Mouse (Mus musculus) spleen, postnatal 4 days (tissue): ENCODE results near the gene Abcb9.

Source experiments
- DNase-seq, 2 experiments: peaks; one replicate each; pipeline ENCODE4 v3.0.0; 2022; ENCODE audit warnings: low spot score in 2 of 2

Gene Abcb9

DNA sequence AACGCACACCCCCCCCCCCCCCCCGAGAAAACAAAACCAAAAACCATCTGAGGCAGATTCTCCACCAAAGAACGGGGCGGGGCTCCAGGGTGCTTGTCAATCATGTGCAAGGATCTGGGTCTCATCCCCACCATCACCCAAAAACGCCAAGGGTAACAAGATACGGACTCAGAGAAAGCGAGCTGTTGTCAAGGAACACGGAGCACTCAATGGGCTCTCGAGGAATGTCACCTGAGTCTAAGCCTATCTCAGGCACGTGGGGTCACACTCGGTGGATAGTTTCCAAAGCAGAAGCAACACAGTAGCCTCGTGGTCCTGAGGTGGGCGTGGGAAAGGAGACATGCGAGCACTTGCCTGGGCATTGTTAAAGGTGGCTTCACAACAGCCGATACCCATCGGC is 81.9 kb downstream of the Abcb9 start:
- no peak for DNase-seq

DNA sequence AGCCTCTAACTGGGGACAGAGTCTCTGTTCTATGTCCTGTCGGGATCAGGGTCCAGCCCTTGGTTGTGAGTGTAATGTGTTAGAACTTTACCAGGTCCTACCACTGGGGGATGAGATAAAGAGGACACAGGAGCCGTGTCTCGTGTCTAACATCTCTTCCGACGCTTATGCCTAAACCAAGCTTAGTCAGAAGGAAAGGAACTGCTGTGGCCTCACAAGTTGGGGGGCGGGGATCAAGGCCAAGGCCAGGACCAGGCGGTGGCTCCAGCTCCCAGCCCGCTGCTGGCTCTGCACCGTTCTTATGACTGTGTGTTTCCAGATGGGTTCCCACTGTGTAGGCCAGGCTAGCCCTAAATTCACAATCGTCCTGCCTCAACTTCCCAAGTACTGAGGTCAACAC is 82.7 kb downstream of the Abcb9 start:
- DNase-seq, result no peak

DNA sequence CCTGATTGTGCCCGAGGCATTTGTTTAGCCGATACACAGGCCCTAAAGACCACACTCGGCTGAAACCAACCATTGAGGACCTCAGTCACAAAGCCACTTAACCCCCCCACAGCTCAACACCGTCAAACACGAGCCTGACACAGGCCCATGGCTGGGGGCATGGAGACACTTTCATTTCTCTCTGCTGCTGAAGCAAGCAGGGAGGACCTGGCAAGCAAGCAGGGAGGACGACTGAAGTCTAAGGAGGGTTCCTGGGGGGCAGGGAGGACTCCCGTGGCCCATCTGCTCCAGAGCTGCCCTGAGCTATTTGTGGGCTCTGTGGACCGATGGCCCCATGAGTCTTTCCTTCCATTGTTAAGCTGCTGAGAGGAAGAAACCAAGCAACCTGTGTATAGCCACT is 83.7 kb downstream of the Abcb9 start:
- no peak for DNase-seq
